Mouse (Mus musculus): ENCODE data around the gene Cdhr3.

DNA sequence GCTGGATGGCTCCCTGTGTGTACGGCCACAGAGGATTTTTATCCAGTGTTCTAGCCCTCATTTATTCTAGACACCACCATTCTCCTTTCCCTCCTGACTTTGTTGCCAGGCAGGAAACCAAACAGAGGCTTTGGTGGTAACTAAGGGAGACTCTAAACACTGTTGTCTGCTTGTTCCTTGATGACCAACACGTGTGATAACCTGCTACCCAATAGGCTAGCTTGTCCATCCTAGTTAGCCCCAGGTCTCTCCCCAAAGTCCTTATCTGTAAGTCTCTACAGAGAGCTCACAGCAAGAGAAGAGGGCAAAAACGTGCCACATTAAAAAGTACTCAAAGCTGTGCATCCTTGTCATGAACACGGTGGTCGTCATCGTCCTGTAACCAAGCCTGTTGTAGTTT, at the start of gene Cdhr3:
- TF ChIP-seq CTCF (conservative IDR thresholded peaks at IDR 0.05; ENCODE audit: insufficient read depth, insufficient read length, low read depth, low read length), result no peak
- no peak for TF ChIP-seq POLR2A (IDR thresholded peaks at IDR 0.05; ENCODE audit: low read depth, low read length)

All from kidney, adult 2 months (tissue).